In genomic region chr11:63135622-63136021, GRCm38 (mm10) we compare ENCODE assay signal across 8 mouse cellular contexts. TPM values are rescaled to one million over a fixed set of nuclear protein-coding genes. Genes with fewer than 3 reads are reported as not detected.
DNase-seq lines count a peak whose midpoint lies in the region; ATAC-seq lines count a peak whose summit lies in the region.

No protein-coding gene starts in this region.

- no peak overlapping the region for H3K27ac ChIP-seq in intestine, embryonic 14.5 days (ENCODE audit: low read depth)

- H3K27me3 ChIP-seq in intestine, embryonic 14.5 days (replicated peaks; ENCODE audit: control insufficient read depth, insufficient read depth, low read length) = peaks cover 17% of the 10 kb centered on the region

- H3K4me2 ChIP-seq in intestine, embryonic 14.5 days (ENCODE audit: low read length) = no peak overlapping the region

- H3K36me3 ChIP-seq in intestine, embryonic 14.5 days (ENCODE audit: control insufficient read depth, insufficient read depth, low read length) = peaks cover 24% of the 10 kb centered on the region; the same call in 1 of the 2 replicates

- peak; percentile 93 to 99 for DNase-seq in adrenal gland, adult (ENCODE audit: inconsistent age in 2 of 2, low spot score in 1 of 2)
- peak; percentile 98 for DNase-seq in gastrocnemius, postnatal 10 days
- DNase-seq in intestine, embryonic 14.5 days (ENCODE audit: low spot score) = peak; percentile 99
- DNase-seq in left cerebral cortex, postnatal 10 days (ENCODE audit: extremely low spot score in 1 of 2, low spot score in 2 of 2) = peak; percentile 92
- peak; percentile 89 for DNase-seq in mesoderm, embryonic 11.5 days (ENCODE audit: low read depth, low spot score)
- DNase-seq in right cerebral cortex, postnatal 25 days = peak; percentile 90
- DNase-seq in urinary bladder, postnatal 36 days (ENCODE audit: low spot score in 2 of 2) = peak; percentile 83 to 93

- H3K9me3 ChIP-seq in intestine, embryonic 14.5 days (ENCODE audit: control insufficient read depth, low read length) = no peaks in the 10 kb centered on the region

- H3K4me3 ChIP-seq in intestine, embryonic 14.5 days (ENCODE audit: low read depth, low read length) = no peak overlapping the region

- intact Hi-C loops in left cerebral cortex, postnatal 10 days (cut with DNase I) = loop anchor here (1.0 to 10.0 kb wide), 3 partner anchors 151 to 381 kb away; partner anchors contain the start of gene Gm10428

- whole genome bisulfite sequencing in intestine, embryonic 14.5 days = 5% methylated on average over 8 of the region's 8 CpGs

- no peak overlapping the region for H3K9ac ChIP-seq in intestine, embryonic 14.5 days (ENCODE audit: low read length)

- ATAC-seq in common myeloid progenitor, adult 5-6 weeks (replicated peaks; ENCODE audit: low read depth, poor library complexity, severe bottlenecking) = peak; percentile 87
- peak; percentile 45; the same call in 1 of the 2 replicates for ATAC-seq in intestine, embryonic 14.5 days (replicated peaks; ENCODE audit: low FRiP score, low TSS enrichment, low read depth)

- H3K4me1 ChIP-seq in intestine, embryonic 14.5 days (replicated peaks; ENCODE audit: control insufficient read depth, insufficient read depth, low read length) = peaks cover 15% of the 10 kb centered on the region

RNA-seq across cellular contexts. Expression of gene Pmp22, which starts 6.8 kb away (rescaled TPM):
- total RNA-seq in common myeloid progenitor, adult 5-6 weeks (2017) = not detected in 2 replicates
- total RNA-seq in gastrocnemius, postnatal 10 days (2021) = 100 to 1,000 TPM; 266 to 376 TPM
- polyA plus RNA-seq in intestine, embryonic 14.5 days (2014; fragmentation: Nextera tagmentation; extraction: Ambion mirVana) = 120 and 133 TPM in 2 replicates
- total RNA-seq in left cerebral cortex, postnatal 10 days (2021) = 10 to 100 TPM; 18.2 to 21.3 TPM

Comparison
In these comparisons a context has a peak if more than half of its experiments do, and no peak if none do; other contexts are left out.
1. RNA of gene Pmp22, which starts 6.8 kb away (total RNA-seq): 266 to 376 TPM in gastrocnemius, postnatal 10 days and 18.2 to 21.3 TPM in left cerebral cortex, postnatal 10 days; not detected in common myeloid progenitor, adult 5-6 weeks; every median in the first group is over 10 times any median in the second.
2. Peak in every context shown above with its lines, with median percentiles within 50 percentile points of each other: DNase-seq.